Mouse (Mus musculus) liver, embryonic 14.5 days (tissue): ENCODE results near the gene Bmpr2. TPM values are rescaled to one million over a fixed set of nuclear protein-coding genes. Genes with fewer than 3 reads are reported as not detected.
A peak's percentile ranks its signal among the peaks of the same experiment; 100 is the strongest.

Experiments
- ATAC-seq: fragments of 200-750 bp; cut with Nextera tagmentation; 2 replicates; pipeline ENCODE4 v1.8.0; 2017; ENCODE audit warnings: moderate number of reproducible peaks, mild to moderate bottlenecking, moderate library complexity; ENCODE audit not compliant: insufficient read depth
- DNase-seq, 3 experiments: peaks; one replicate each; pipeline ENCODE4 v3.0.0-alpha.2; 2012 to 2013; ENCODE audit warnings: low read depth in 3 of 3, low spot score in 3 of 3
- H3K27ac ChIP-seq: fragments of 300-500 bp; sonication (generic); 2 replicates; pipeline ENCODE4 v1.5.1; 2014; ENCODE audit warnings: moderate library complexity, mild to moderate bottlenecking, control low read depth, inconsistent platforms
- H3K27me3 ChIP-seq: fragments of 300-500 bp; sonication (generic); 2 replicates; pipeline ENCODE4 v1.6.1; 2014; ENCODE audit warnings: mild to moderate bottlenecking, low read length, moderate library complexity; ENCODE audit not compliant: control insufficient read depth, insufficient read depth
- H3K36me3 ChIP-seq: fragments of 300-500 bp; sonication (generic); replicated peaks from 2 replicates; pipeline ENCODE4 v1.6.1; 2014; ENCODE audit warnings: low read depth; ENCODE audit not compliant: control insufficient read depth, insufficient read depth
- H3K4me1 ChIP-seq, 2 experiments: fragments of 200-500 bp in 1 of 2; fragments of 300-500 bp in 1 of 2; sonication (generic) in 1 of 2; replicated peaks; 2 replicates each; pipeline ENCODE4 v1.6.1; 2012 to 2014; ENCODE audit warnings: antibody characterized with exemption in 1 of 2, inconsistent platforms in 1 of 2, low read length in 1 of 2; ENCODE audit not compliant: control insufficient read depth in 2 of 2, insufficient read depth in 2 of 2
- H3K4me2 ChIP-seq: fragments of 300-500 bp; sonication (generic); 2 replicates; pipeline ENCODE4 v1.6.1; 2014; ENCODE audit warnings: low read depth, mild to moderate bottlenecking, control low read depth, moderate library complexity
- H3K4me3 ChIP-seq, 2 experiments: fragments of 200-500 bp in 1 of 2; fragments of 300-500 bp in 1 of 2; sonication (generic) in 1 of 2; 2 replicates each; pipeline ENCODE4 v1.5.1; 2012 to 2014; ENCODE audit warnings: low read depth in 2 of 2, low read length in 2 of 2, mild to moderate bottlenecking in 2 of 2, control low read depth in 1 of 2, inconsistent platforms in 1 of 2, moderate library complexity in 1 of 2; ENCODE audit not compliant: insufficient read depth in 1 of 2
- H3K9ac ChIP-seq: fragments of 300-500 bp; sonication (generic); replicated peaks from 2 replicates; pipeline ENCODE4 v1.6.1; 2014; ENCODE audit warnings: mild to moderate bottlenecking, control low read depth, moderate library complexity
- H3K9me3 ChIP-seq: fragments of 300-500 bp; sonication (generic); 2 replicates; pipeline ENCODE4 v1.6.1; 2016; ENCODE audit warnings: low read length, mixed read lengths; ENCODE audit not compliant: control insufficient read depth
- CTCF ChIP-seq: IDR thresholded peaks from 2 replicates; pipeline ENCODE4 v1.5.1; 2016; ENCODE audit warnings: antibody characterized with exemption, low read depth, control low read depth
- EP300 ChIP-seq: IDR thresholded peaks from 2 replicates; pipeline ENCODE4 v1.6.1; 2016; ENCODE audit warnings: antibody characterized with exemption, low read depth
- WGBS: fragments of 180-500 bp; shearing (Covaris S2); extraction: QIAGEN DNeasy Blood & Tissue Kit; methylation state at CpG from one replicate; pipeline ENCODE4 v1.1.7; 2014; ENCODE audit not compliant: insufficient replicate concordance; 5-methylcytosine and 5-hydroxymethylcytosine counted together
- polyA plus RNA-seq, 2 experiments: library from polyadenylated mRNA; depleted of rRNA in 1 of 2; stranded (reverse) in 1 of 2; unstranded in 1 of 2; fragments of >200 nt; fragmentation: Nextera tagmentation in 1 of 2; extraction: Ambion mirVana in 1 of 2; gene quantifications; 2 replicates each; pipeline versions ENCODE4 v1.2.1 to v1.2.3; 2012 to 2014

Bmpr2 gene
- polyA plus RNA-seq, 2 experiments = 1.0 TPM

DNA sequence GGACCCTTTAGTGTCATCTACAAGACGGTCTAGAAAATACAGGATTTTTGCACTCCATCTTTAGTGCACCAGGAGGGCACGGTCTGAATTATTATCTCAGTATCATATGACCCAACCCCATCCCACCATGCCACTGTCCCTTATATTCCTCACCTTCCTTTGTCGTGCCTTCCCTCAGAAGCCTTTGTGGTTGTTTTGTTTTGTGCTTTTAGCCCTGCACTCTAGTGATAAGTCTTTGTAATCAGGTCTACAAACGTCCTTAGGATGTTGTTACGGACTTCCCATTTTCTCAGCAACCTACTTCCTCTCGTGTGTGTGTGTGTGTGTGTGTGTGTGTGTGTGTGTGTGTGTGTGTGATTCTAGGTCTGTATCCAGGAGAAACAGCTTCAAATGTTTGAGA lies 67.0 kb downstream of the Bmpr2 start:
- DNase-seq (peak in 2 of 3 experiments; percentile 1 to 18), ATAC-seq (peak; percentile 62; the same call in 1 of the 2 replicates)
- Histone ChIP-seq H3K4me2 (no peak overlapping the region), H3K36me3 (no peaks in the 10 kb centered on the region), H3K4me1 (peaks cover 0 to 4% of the 10 kb centered on the region in 2 experiments; a peak in 1 of 4 replicates), H3K27me3 (no peaks in the 10 kb centered on the region), H3K9ac (no peak overlapping the region), H3K27ac (no peak overlapping the region), H3K4me3 (no peak overlapping the region), H3K9me3 (no peaks in the 10 kb centered on the region)
- TF ChIP-seq EP300 = peak; percentile 46
- TF ChIP-seq CTCF = no peak
- WGBS = 11% methylated on average over 6 of the region's 6 CpGs

DNA sequence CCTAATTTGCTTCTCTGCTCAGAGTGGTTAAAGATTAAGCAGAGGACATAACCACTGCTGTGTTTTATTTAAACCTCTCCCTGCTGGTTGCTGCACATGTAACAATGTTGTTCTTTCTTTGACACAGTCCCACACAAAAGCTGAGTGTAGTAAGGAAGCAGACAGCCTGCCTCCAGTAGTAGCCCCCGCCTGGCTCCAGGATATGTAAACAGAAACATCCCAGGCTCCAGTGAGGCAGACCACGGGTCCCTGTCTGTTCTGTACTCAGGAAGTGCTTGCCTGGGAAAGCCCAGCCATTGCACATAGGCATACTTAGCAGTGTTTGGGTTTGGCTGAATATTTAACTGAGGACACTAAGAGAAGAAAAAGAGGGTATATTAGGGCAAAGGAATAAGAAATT lies 70.5 kb downstream of the Bmpr2 start:
- Histone ChIP-seq H3K9me3 (no peaks in the 10 kb centered on the region), H3K4me1 (peaks cover 0 to 4% of the 10 kb centered on the region in 2 experiments; a peak in 1 of 4 replicates), H3K4me3 (no peak overlapping the region), H3K36me3 (no peaks in the 10 kb centered on the region), H3K4me2 (no peak overlapping the region), H3K27me3 (no peaks in the 10 kb centered on the region), H3K9ac (no peak overlapping the region), H3K27ac (no peak overlapping the region)
- ATAC-seq = peak; percentile 41; the same call in 1 of the 2 replicates
- peak in 2 of 3 experiments; percentile 7 to 12 for DNase-seq
- WGBS = 28% methylated on average over 2 of the region's 2 CpGs
- TF ChIP-seq CTCF (no peak), EP300 (no peak)

DNA sequence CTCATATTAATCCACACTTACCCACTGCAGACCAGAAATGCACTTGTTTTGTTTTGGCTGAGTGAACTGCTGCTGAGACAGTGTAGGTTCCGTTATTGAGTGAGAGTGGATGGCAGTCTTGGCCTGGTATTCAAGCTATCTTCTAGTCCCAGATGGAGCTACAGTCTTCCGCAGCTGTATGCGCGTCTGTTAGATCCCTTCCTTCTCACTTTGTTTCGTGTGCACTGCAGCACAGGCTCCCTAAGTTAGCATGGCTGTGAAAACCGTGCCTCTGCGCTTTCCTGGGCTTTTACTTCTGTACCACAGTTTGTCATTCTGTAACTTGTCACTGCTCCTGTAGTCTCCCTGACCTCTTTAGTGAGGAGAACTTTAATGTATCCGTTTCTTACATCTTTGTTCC lies 85.1 kb downstream of the Bmpr2 start:
- 72% methylated on average over 8 of the region's 8 CpGs for WGBS
- no peak overlapping the region for H3K9ac ChIP-seq

DNA sequence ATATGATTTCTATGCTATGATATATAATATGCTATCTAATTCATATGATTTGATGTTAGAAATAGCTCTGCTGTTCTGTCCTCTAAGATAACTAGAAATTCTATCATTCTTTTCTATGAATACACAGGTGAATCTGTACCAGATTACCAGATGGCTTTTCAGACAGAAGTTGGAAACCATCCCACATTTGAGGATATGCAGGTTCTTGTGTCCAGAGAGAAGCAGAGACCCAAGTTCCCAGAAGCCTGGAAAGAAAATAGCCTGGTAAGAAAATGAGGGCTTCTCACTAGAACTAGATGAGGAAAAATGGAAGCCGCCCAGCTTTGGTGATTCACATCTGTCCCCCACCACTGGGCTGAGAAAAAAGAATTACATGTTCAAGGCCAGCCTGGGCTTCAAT lies 95.8 kb downstream of the Bmpr2 start:
- H3K4me1 ChIP-seq = no peaks in the 10 kb centered on the region
- no peak overlapping the region for H3K4me2 ChIP-seq
- H3K9ac ChIP-seq = no peak overlapping the region
- no peaks in the 10 kb centered on the region for H3K36me3 ChIP-seq
- no peak for TF ChIP-seq EP300
- no peak for TF ChIP-seq CTCF
- DNase-seq (no peak), ATAC-seq (no peak)
- 87% methylated on average over 1 of the region's 1 CpGs for WGBS
- no peaks in the 10 kb centered on the region for H3K27me3 ChIP-seq
- no peak overlapping the region for H3K27ac ChIP-seq
- H3K9me3 ChIP-seq = no peaks in the 10 kb centered on the region
- H3K4me3 ChIP-seq = no peak overlapping the region

More for the DNA sequence above, 85.1 kb downstream of the Bmpr2 start:
- Histone ChIP-seq H3K4me3 (no peak overlapping the region), H3K27ac (no peak overlapping the region), H3K27me3 (no peaks in the 10 kb centered on the region), H3K36me3 (no peaks in the 10 kb centered on the region), H3K4me2 (no peak overlapping the region), H3K4me1 (no peaks in the 10 kb centered on the region), H3K9me3 (no peaks in the 10 kb centered on the region)
- ATAC-seq (no peak), DNase-seq (no peak)
- TF ChIP-seq EP300 (no peak), CTCF (no peak)

DNA sequence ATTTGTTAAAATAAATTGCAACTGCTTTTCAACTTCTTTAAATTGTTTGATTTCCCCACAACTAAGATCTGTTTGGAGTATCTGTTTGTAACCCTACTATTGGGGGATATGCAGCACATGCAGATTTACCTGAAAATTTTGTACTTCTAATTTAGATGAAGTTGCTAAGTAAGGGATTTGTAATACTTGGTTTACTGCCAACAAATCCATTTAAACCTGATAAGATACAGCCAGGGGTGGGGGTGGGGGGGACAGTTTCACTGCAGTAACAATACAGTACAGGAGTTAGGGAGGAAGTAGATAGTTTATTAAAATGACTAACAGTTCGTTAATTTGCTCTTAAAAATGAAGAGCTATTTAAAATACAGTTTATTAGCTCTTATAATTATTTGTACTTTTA lies 98.9 kb downstream of the Bmpr2 start:
- no peaks in the 10 kb centered on the region for H3K4me1 ChIP-seq
- no peaks in the 10 kb centered on the region for H3K36me3 ChIP-seq
- no peaks in the 10 kb centered on the region for H3K27me3 ChIP-seq
- no peak overlapping the region for H3K9ac ChIP-seq
- no peaks in the 10 kb centered on the region for H3K9me3 ChIP-seq
- H3K27ac ChIP-seq = no peak overlapping the region
- 48% methylated on average over 1 of the region's 1 CpGs for WGBS
- DNase-seq (no peak), ATAC-seq (no peak)
- no peak overlapping the region for H3K4me2 ChIP-seq
- no peak overlapping the region for H3K4me3 ChIP-seq
- TF ChIP-seq CTCF (no peak), EP300 (no peak)

DNA sequence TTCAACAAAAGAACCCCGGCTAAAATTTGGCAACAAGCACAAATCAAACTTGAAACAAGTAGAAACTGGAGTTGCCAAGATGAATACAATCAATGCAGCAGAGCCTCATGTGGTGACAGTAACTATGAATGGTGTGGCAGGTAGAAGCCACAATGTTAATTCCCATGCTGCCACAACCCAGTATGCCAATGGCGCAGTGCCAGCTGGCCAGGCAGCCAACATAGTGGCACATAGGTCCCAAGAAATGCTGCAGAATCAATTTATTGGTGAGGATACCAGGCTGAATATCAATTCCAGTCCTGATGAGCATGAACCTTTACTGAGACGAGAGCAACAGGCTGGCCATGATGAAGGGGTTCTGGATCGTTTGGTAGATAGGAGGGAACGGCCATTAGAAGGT lies 104.8 kb downstream of the Bmpr2 start:
- ATAC-seq (no peak), DNase-seq (no peak)
- 76% methylated on average over 5 of the region's 5 CpGs for WGBS
- TF ChIP-seq EP300 (no peak), CTCF (no peak)
- H3K9ac ChIP-seq = no peak overlapping the region
- H3K27ac ChIP-seq = no peak overlapping the region
- no peaks in the 10 kb centered on the region; the same call in 1 of the 2 replicates for H3K36me3 ChIP-seq
- no peak overlapping the region for H3K4me2 ChIP-seq
- no peaks in the 10 kb centered on the region for H3K9me3 ChIP-seq
- no peaks in the 10 kb centered on the region for H3K27me3 ChIP-seq
- H3K4me3 ChIP-seq = no peak overlapping the region
- H3K4me1 ChIP-seq = no peaks in the 10 kb centered on the region
